Comparison of ENCODE assay signal across 9 mouse cellular contexts in the genomic region with DNA sequence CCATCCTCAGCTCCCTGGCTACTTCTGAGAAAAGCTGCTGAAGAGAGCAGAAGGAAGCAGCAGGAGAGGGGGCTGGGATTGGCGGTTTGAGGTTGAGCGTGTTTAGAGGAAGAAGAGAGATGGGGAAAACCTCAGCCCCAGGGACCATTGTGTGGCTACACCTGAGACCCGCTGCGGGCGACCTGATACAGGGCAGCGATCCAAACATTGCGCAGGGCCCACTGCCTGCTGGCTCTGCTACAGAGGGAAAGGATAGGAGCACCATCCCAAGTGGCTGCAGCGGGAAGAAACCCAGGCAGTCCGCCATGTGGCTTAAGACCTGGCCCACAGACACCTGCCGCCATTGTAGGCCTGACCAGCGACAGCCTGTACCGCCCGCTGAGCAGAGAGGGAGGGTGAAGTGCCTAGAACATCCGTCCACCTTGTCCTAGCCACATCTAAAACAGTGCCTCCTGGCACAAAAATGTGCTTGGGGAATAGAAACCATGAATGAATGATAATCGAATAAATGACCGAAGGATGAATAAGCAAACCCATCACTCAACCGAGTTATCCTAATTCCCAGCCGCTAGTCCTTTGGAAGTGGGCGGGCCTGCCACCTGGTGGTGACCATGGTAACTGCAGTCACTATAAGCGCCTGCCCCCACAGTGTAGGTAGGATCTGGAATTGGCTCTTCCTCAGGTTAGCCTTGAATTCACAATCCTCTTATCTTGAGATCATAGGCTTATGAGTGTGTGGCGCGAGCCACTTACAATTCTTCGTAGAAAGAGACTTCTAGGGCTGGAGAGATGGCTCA. TPM values are rescaled to one million over a fixed set of nuclear protein-coding genes. Genes with fewer than 3 reads are reported as not detected.
A peak's percentile ranks its signal among the peaks of the same experiment; 100 is the strongest.
DNase-seq lines count a peak whose midpoint lies in the region; ATAC-seq and TF ChIP-seq lines count a peak whose summit lies in the region.
"Had no signal": no experiment of that assay in that cellular context is flagged by ENCODE, and none has a peak within 500 bp of the region (broad histone marks: within the 10 kb centered on the region; RNA-seq: fewer than 3 reads in every experiment).

No protein-coding gene starts in this region.

- peak; percentile 94 for TF ChIP-seq CTCF in heart, postnatal 0 days (IDR thresholded peaks at IDR 0.05; ENCODE audit: low read depth)

- ATAC-seq in forebrain, embryonic 13.5 days = peak; percentile 70
- ATAC-seq in heart, postnatal 0 days (ENCODE audit: insufficient read depth, low read depth) = peak; percentile 56; the same call in 1 of the 2 replicates
- 0 out of 2 replicates have a peak, but pooled peaks have one; percentile 19 for ATAC-seq in lung, embryonic 15.5 days (ENCODE audit: borderline replicate concordance, extremely low read depth, low FRiP score, low TSS enrichment)

- H3K27me3 ChIP-seq in forebrain, embryonic 13.5 days = peaks cover 6% of the 10 kb centered on the region
- peaks cover 8% of the 10 kb centered on the region; the same call in 1 of the 2 replicates for H3K27me3 ChIP-seq in heart, postnatal 0 days (ENCODE audit: control insufficient read depth, insufficient read depth, low read length)
- no peaks in the 10 kb centered on the region for H3K27me3 ChIP-seq in lung, embryonic 15.5 days

- H3K9me3 ChIP-seq in forebrain, embryonic 13.5 days (replicated peaks) = no peaks in the 10 kb centered on the region
- peaks cover 4% of the 10 kb centered on the region; the same call in 1 of the 2 replicates for H3K9me3 ChIP-seq in heart, postnatal 0 days (replicated peaks; ENCODE audit: control insufficient read depth, low read length)
- H3K9me3 ChIP-seq in lung, embryonic 15.5 days = no peaks in the 10 kb centered on the region

- TF ChIP-seq EP300 in heart, postnatal 0 days (IDR thresholded peaks at IDR 0.05; ENCODE audit: low read depth) = no peak

- H3K36me3 ChIP-seq in forebrain, embryonic 13.5 days (ENCODE audit: poor library complexity, severe bottlenecking) = no peaks in the 10 kb centered on the region
- no peaks in the 10 kb centered on the region for H3K36me3 ChIP-seq in heart, postnatal 0 days (replicated peaks; ENCODE audit: control insufficient read depth, insufficient read depth, low read length)
- no peaks in the 10 kb centered on the region for H3K36me3 ChIP-seq in lung, embryonic 15.5 days

- H3K4me2 ChIP-seq in forebrain, embryonic 13.5 days = peak overlapping the region; percentile 38
- no peak overlapping the region for H3K4me2 ChIP-seq in heart, postnatal 0 days (ENCODE audit: low read depth, low read length)
- H3K4me2 ChIP-seq in lung, embryonic 15.5 days = no peak overlapping the region

- H3K9ac ChIP-seq in forebrain, embryonic 13.5 days = no peak overlapping the region
- H3K9ac ChIP-seq in heart, postnatal 0 days (replicated peaks; ENCODE audit: low read depth, low read length) = no peak overlapping the region
- no peak overlapping the region for H3K9ac ChIP-seq in lung, embryonic 15.5 days

- H3K4me3 ChIP-seq in forebrain, embryonic 13.5 days = no peak overlapping the region
- no peak overlapping the region for H3K4me3 ChIP-seq in heart, postnatal 0 days (ENCODE audit: low read depth, low read length)
- no peak overlapping the region for H3K4me3 ChIP-seq in lung, embryonic 15.5 days
- H3K4me3 ChIP-seq: megakaryocyte, embryonic 14.5 days had no signal

- H3K4me1 ChIP-seq in forebrain, embryonic 13.5 days = peaks cover 12% of the 10 kb centered on the region
- 0 out of 2 replicates have a peak, but pooled peaks cover 4% of the 10 kb centered on the region for H3K4me1 ChIP-seq in heart, postnatal 0 days (ENCODE audit: control insufficient read depth, insufficient read depth)
- peaks cover 36% of the 10 kb centered on the region for H3K4me1 ChIP-seq in lung, embryonic 15.5 days

- no peak overlapping the region for H3K27ac ChIP-seq in forebrain, embryonic 13.5 days
- no peak overlapping the region for H3K27ac ChIP-seq in heart, postnatal 0 days (ENCODE audit: low read depth)
- 0 out of 2 replicates have a peak overlapping the region, but pooled peaks have one; percentile 73 for H3K27ac ChIP-seq in lung, embryonic 15.5 days

- DNase-seq in MEL-GATA-1-ER (ENCODE audit: extremely low read depth, low read depth) = peak; percentile 11
- peak; percentile 34 for DNase-seq in c-Kit-positive CD71-positive TER-119-negative erythroid progenitor cells, embryonic 14.5 days (ENCODE audit: low read depth)
- DNase-seq in heart, postnatal 0 days (ENCODE audit: low spot score) = peak; percentile 51
- peak; percentile 79 to 91 for DNase-seq in kidney, postnatal 36 days
- DNase-seq in ovary, postnatal 36 days (ENCODE audit: low spot score) = peak; percentile 73
- peak; percentile 57 to 63 for DNase-seq in thymus, postnatal 36 days

- 32% methylated on average over 23 of the region's 23 CpGs for WGBS in forebrain, embryonic 13.5 days
- WGBS in heart, postnatal 0 days = 37% methylated on average over 23 of the region's 23 CpGs
- 29% methylated on average over 23 of the region's 23 CpGs for WGBS in lung, embryonic 15.5 days

RNA-seq across cellular contexts. Expression of a gene that starts 13.3 kb away (rescaled TPM):
- polyA plus RNA-seq in forebrain, embryonic 13.5 days (2015; fragmentation: Nextera tagmentation; extraction: Ambion mirVana) = 0.19 TPM in 1 of 2 replicates, not detected in the other
- not detected in 2 replicates for total RNA-seq in heart, postnatal 0 days (2014; rRNA removed; ENCODE audit: low replicate concordance)
- not detected in 2 replicates for polyA plus RNA-seq in heart, postnatal 0 days (2015; fragmentation: Nextera tagmentation; extraction: Ambion mirVana)
- 0.23 and 0.50 TPM in 2 replicates for polyA plus RNA-seq in lung, embryonic 15.5 days (2015; fragmentation: Nextera tagmentation; extraction: Ambion mirVana)

RNA-seq across cellular contexts. Expression of a gene that starts 30.0 kb away (rescaled TPM):
- 2.4 and 3.9 TPM in 2 replicates for polyA plus RNA-seq in forebrain, embryonic 13.5 days (2015; fragmentation: Nextera tagmentation; extraction: Ambion mirVana)
- total RNA-seq in heart, postnatal 0 days (2014; rRNA removed; ENCODE audit: low replicate concordance) = 12.2 and 47.8 TPM in 2 replicates
- 6.6 and 7.2 TPM in 2 replicates for polyA plus RNA-seq in heart, postnatal 0 days (2015; fragmentation: Nextera tagmentation; extraction: Ambion mirVana)
- polyA plus RNA-seq in lung, embryonic 15.5 days (2015; fragmentation: Nextera tagmentation; extraction: Ambion mirVana) = 27.0 and 27.3 TPM in 2 replicates

RNA-seq across cellular contexts. Expression of a gene that starts 39.4 kb away (rescaled TPM):
- not detected in 2 replicates for polyA plus RNA-seq in forebrain, embryonic 13.5 days (2015; fragmentation: Nextera tagmentation; extraction: Ambion mirVana)
- 0.31 TPM in 1 of 2 replicates, not detected in the other for total RNA-seq in heart, postnatal 0 days (2014; rRNA removed; ENCODE audit: low replicate concordance)
- 0.05 and 0.11 TPM in 2 replicates for polyA plus RNA-seq in heart, postnatal 0 days (2015; fragmentation: Nextera tagmentation; extraction: Ambion mirVana)
- polyA plus RNA-seq in lung, embryonic 15.5 days (2015; fragmentation: Nextera tagmentation; extraction: Ambion mirVana) = 0.41 and 0.45 TPM in 2 replicates

Comparison
In these comparisons a context has a peak if more than half of its experiments do, and no peak if none do; other contexts are left out.
1. DNase-seq: peak in every context shown above with its lines; median percentile 85 in kidney, postnatal 36 days; 73 in ovary, postnatal 36 days; 60 in thymus, postnatal 36 days; 51 in heart, postnatal 0 days; 34 in c-Kit-positive CD71-positive TER-119-negative erythroid progenitor cells, embryonic 14.5 days; 11 in MEL-GATA-1-ER.
2. ATAC-seq: peak in every context shown above with its lines; median percentile 70 in forebrain, embryonic 13.5 days; 56 in heart, postnatal 0 days; 19 in lung, embryonic 15.5 days.